Mouse (Mus musculus) lung, adult 2 months (tissue): ENCODE results near the gene Cdh16.

Experiments
- CTCF ChIP-seq: fragments of 200-500 bp; IDR thresholded peaks from 2 replicates; pipeline ENCODE4 v1.5.1; 2011; ENCODE audit warnings: mild to moderate bottlenecking, low read length, control low read depth; ENCODE audit not compliant: insufficient read depth
- POLR2A ChIP-seq: fragments of 200-500 bp; IDR thresholded peaks from 2 replicates; pipeline ENCODE4 v1.6.1; 2011; ENCODE audit warnings: low read depth, mild to moderate bottlenecking, control low read depth, low read length, borderline replicate concordance; ENCODE audit errors: extremely low read depth

DNA sequence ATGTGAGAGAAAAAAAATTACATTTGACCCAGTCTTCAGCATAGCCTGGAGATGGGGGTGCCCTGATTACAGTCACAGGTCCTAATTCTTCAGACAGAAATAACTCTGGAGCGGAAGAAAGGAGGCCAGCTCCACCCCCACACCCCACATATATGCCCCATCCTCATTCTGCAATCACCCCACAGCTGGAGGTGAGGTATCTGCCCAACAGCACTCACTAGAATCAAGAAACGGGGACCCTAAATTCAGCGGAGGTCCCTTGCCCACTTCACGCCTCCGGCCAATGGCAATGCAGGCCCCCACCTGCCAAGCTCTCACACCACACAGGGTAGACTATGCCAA, 58.8 kb downstream of the Cdh16 start:
- TF ChIP-seq POLR2A (no peak), CTCF (no peak)
